Mouse (Mus musculus) myocyte (in vitro differentiated cells): ENCODE data around the gene Ccdc3. TPM values are rescaled to one million over a fixed set of nuclear protein-coding genes. Genes with fewer than 3 reads are reported as not detected.

ENCODE experiments used
- H3K27me3 ChIP-seq: one replicate; pipeline ENCODE4 v1.6.1; 2011; ENCODE audit not compliant: control insufficient read depth, insufficient read depth, insufficient read length
- H3K36me3 ChIP-seq: one replicate; pipeline ENCODE4 v1.6.1; 2011; ENCODE audit not compliant: control insufficient read depth, insufficient read depth
- H3K4me2 ChIP-seq: one replicate; pipeline ENCODE4 v1.6.1; 2011; ENCODE audit warnings: low read depth, control low read depth
- H3K4me3 ChIP-seq: one replicate; pipeline ENCODE4 v1.5.1; 2011; ENCODE audit warnings: mild to moderate bottlenecking, control low read depth, moderate library complexity
- H3K79me2 ChIP-seq: one replicate; pipeline ENCODE4 v1.6.1; 2011; ENCODE audit not compliant: control insufficient read depth, insufficient read depth
- H3ac ChIP-seq: one replicate; pipeline ENCODE4 v1.6.1; 2011; ENCODE audit not compliant: control insufficient read depth, insufficient read length
- CEBPB ChIP-seq: IDR thresholded peaks from 2 replicates; pipeline ENCODE4 v1.6.1; 2011; ENCODE audit warnings: mild to moderate bottlenecking, moderate library complexity; ENCODE audit not compliant: poor library complexity, insufficient read depth, severe bottlenecking
- E2F4 ChIP-seq: IDR thresholded peaks from one replicate; pipeline ENCODE4 v1.6.1; 2011; ENCODE audit warnings: mild to moderate bottlenecking, control low read depth, moderate library complexity; ENCODE audit not compliant: insufficient read depth
- MAX ChIP-seq: IDR thresholded peaks from one replicate; pipeline ENCODE4 v1.6.1; 2011; ENCODE audit warnings: low read depth, mild to moderate bottlenecking, control low read depth
- MYOD1 ChIP-seq, 3 experiments: IDR thresholded peaks; one replicate each; pipeline ENCODE4 v1.6.1; 2011; ENCODE audit warnings: control low read depth in 2 of 3, low read depth in 2 of 3, mild to moderate bottlenecking in 2 of 3, moderate library complexity in 1 of 3; ENCODE audit not compliant: insufficient read length in 2 of 3, control insufficient read depth in 1 of 3
- MYOG ChIP-seq, 3 experiments: IDR thresholded peaks; one replicate each; pipeline ENCODE4 v1.6.1; 2011; ENCODE audit warnings: control low read depth in 2 of 3, low read depth in 2 of 3, mild to moderate bottlenecking in 2 of 3; ENCODE audit not compliant: insufficient read length in 2 of 3, control insufficient read depth in 1 of 3, insufficient read depth in 1 of 3
- POLR2A ChIP-seq: IDR thresholded peaks from one replicate; pipeline ENCODE4 v1.6.1; 2011; ENCODE audit warnings: low read depth, mild to moderate bottlenecking, control low read depth, moderate library complexity; ENCODE audit not compliant: insufficient read length
- POLR2AphosphoS2 ChIP-seq: IDR thresholded peaks from one replicate; pipeline ENCODE4 v1.6.1; 2011; ENCODE audit warnings: low read depth, control low read depth; ENCODE audit not compliant: insufficient read length
- REST ChIP-seq: IDR thresholded peaks from one replicate; pipeline ENCODE4 v1.6.1; 2011; ENCODE audit warnings: mild to moderate bottlenecking, control low read depth, moderate library complexity; ENCODE audit not compliant: insufficient read depth, insufficient read length
- SRF ChIP-seq: IDR thresholded peaks from one replicate; pipeline ENCODE4 v1.6.1; 2011; ENCODE audit warnings: low read depth; ENCODE audit not compliant: control insufficient read depth, insufficient read length
- TCF12 ChIP-seq: IDR thresholded peaks from one replicate; pipeline ENCODE4 v1.6.1; 2011; ENCODE audit warnings: mild to moderate bottlenecking, control low read depth; ENCODE audit not compliant: poor library complexity, insufficient read depth, severe bottlenecking
- TCF3 ChIP-seq: IDR thresholded peaks from one replicate; pipeline ENCODE4 v1.6.1; 2011; ENCODE audit warnings: low read depth, control low read depth; ENCODE audit not compliant: insufficient read length
- USF1 ChIP-seq: IDR thresholded peaks from one replicate; pipeline ENCODE4 v1.6.1; 2011; ENCODE audit warnings: low read depth, mild to moderate bottlenecking, control low read depth, moderate library complexity
- polyA plus RNA-seq: library from polyadenylated mRNA; unstranded; fragments of >200 nt; fragmentation: generic; extraction: Trizol; gene quantifications from one replicate; pipeline ENCODE4 v1.2.1, GENCODE M21; 2012; ENCODE audit warnings: missing spikeins

Ccdc3 gene
- polyA plus RNA-seq, 1 experiment: 0.64 TPM

- Histone ChIP-seq H3K27me3 (no peaks in the 10 kb centered on the region), H3K4me2 (no peak overlapping the region), H3K36me3 (no peaks in the 10 kb centered on the region), H3K79me2 (no peaks in the 10 kb centered on the region), H3ac (no peak overlapping the region), H3K4me3 (no peak overlapping the region)
- TF ChIP-seq MAX: no peak
- no peak for TF ChIP-seq POLR2AphosphoS2
Measured at GRCm38 (mm10) chr2:5161002-5161745, 23.6 kb downstream of the Ccdc3 start.

GRCm38 (mm10) chr2:5161908-5162674, 24.5 kb downstream of the Ccdc3 start:
- H3K4me2 ChIP-seq: no peak overlapping the region
- H3ac ChIP-seq: no peak overlapping the region
- H3K27me3 ChIP-seq: no peaks in the 10 kb centered on the region
- H3K4me3 ChIP-seq: no peak overlapping the region
- TF ChIP-seq MYOD1 (IDR thresholded peaks at IDR 0.05; ENCODE audit: control insufficient read depth in 1 of 3, insufficient read length in 2 of 3, low read depth in 2 of 3) (no peak), USF1 (no peak), TCF3 (no peak), MYOG (IDR thresholded peaks at IDR 0.05; ENCODE audit: control insufficient read depth in 1 of 3, insufficient read depth in 1 of 3, insufficient read length in 2 of 3, low read depth in 2 of 3) (no peak)
- H3K79me2 ChIP-seq: no peaks in the 10 kb centered on the region
- no peaks in the 10 kb centered on the region for H3K36me3 ChIP-seq

DNA sequence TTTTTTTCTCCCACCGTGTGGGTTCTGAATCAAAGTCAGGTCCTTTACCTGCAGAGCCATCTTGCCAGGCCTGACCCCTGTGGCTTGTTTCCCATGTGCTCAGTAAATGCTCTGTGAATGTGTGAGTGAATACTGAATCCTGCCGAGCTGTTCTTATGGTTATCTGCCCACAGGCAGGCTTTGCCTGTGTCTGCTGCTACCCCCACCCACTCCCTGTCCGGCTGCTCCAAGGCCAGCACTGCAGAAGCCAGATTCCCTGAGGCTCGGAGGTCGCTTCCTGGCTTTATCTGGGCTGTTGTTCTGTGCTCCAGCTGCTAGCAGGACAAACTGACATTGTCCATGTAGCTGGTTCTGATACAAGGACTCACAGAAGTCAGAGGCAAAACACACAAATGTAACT, 25.2 kb downstream of the Ccdc3 start:
- TF ChIP-seq POLR2AphosphoS2 (no peak), E2F4 (no peak), MYOG (IDR thresholded peaks at IDR 0.05; ENCODE audit: control insufficient read depth in 1 of 3, insufficient read depth in 1 of 3, insufficient read length in 2 of 3, low read depth in 2 of 3) (no peak), MYOD1 (IDR thresholded peaks at IDR 0.05; ENCODE audit: control insufficient read depth in 1 of 3, insufficient read length in 2 of 3, low read depth in 2 of 3) (no peak), POLR2A (no peak), REST (no peak), TCF3 (no peak), SRF (no peak), CEBPB (no peak), TCF12 (no peak), USF1 (no peak), MAX (no peak)
- H3K79me2 ChIP-seq: no peaks in the 10 kb centered on the region
- H3K4me2 ChIP-seq: no peak overlapping the region
- H3K4me3 ChIP-seq: no peak overlapping the region
- H3ac ChIP-seq: no peak overlapping the region
- H3K36me3 ChIP-seq: no peaks in the 10 kb centered on the region
- H3K27me3 ChIP-seq: no peaks in the 10 kb centered on the region

- peak; percentile 25; the same call in 1 of the 2 replicates for TF ChIP-seq CEBPB
- no peak for TF ChIP-seq MYOD1 (IDR thresholded peaks at IDR 0.05; ENCODE audit: control insufficient read depth in 1 of 3, insufficient read length in 2 of 3, low read depth in 2 of 3)
- no peak for TF ChIP-seq TCF3
- no peak for TF ChIP-seq E2F4
- no peak for TF ChIP-seq TCF12
- no peak for TF ChIP-seq USF1
- TF ChIP-seq MYOG (IDR thresholded peaks at IDR 0.05; ENCODE audit: control insufficient read depth in 1 of 3, insufficient read depth in 1 of 3, insufficient read length in 2 of 3, low read depth in 2 of 3): peak in 1 of 3 experiments; percentile 57
- H3K27me3 ChIP-seq: no peaks in the 10 kb centered on the region
Measured at GRCm38 (mm10) chr2:5165941-5166361, 28.4 kb downstream of the Ccdc3 start.

GRCm38 (mm10) chr2:5166796-5167195, 29.2 kb downstream of the Ccdc3 start:
- H3K4me3 ChIP-seq: no peak overlapping the region
- no peaks in the 10 kb centered on the region for H3K27me3 ChIP-seq
- no peak overlapping the region for H3ac ChIP-seq
- H3K4me2 ChIP-seq: peak overlapping the region; percentile 68
- no peaks in the 10 kb centered on the region for H3K36me3 ChIP-seq
- peak; percentile 78 for TF ChIP-seq TCF12
- TF ChIP-seq POLR2A: no peak
- no peak for TF ChIP-seq POLR2AphosphoS2
- peak; percentile 73 for TF ChIP-seq TCF3
- TF ChIP-seq MAX: no peak
- TF ChIP-seq MYOG (IDR thresholded peaks at IDR 0.05; ENCODE audit: control insufficient read depth in 1 of 3, insufficient read depth in 1 of 3, insufficient read length in 2 of 3, low read depth in 2 of 3): peak; percentile 75 to 98 (median 85)
- no peak for TF ChIP-seq SRF
- TF ChIP-seq MYOD1 (IDR thresholded peaks at IDR 0.05; ENCODE audit: control insufficient read depth in 1 of 3, insufficient read length in 2 of 3, low read depth in 2 of 3): peak; percentile 90 to 98 (median 95)
- no peak for TF ChIP-seq USF1
- no peaks in the 10 kb centered on the region for H3K79me2 ChIP-seq

More at GRCm38 (mm10) chr2:5165941-5166361, 28.4 kb downstream of the Ccdc3 start:
- H3ac ChIP-seq: no peak overlapping the region
- H3K79me2 ChIP-seq: no peaks in the 10 kb centered on the region
- peak overlapping the region; percentile 68 for H3K4me2 ChIP-seq
- H3K36me3 ChIP-seq: no peaks in the 10 kb centered on the region
- H3K4me3 ChIP-seq: no peak overlapping the region
